Mouse (Mus musculus): Measurements from ENCODE around the gene Fmo5. TPM values are rescaled to one million over a fixed set of nuclear protein-coding genes. Genes with fewer than 3 reads are reported as not detected.

Fmo5 gene
- 2.5 and 3.3 TPM in 2 replicates for polyA plus RNA-seq (2012; rRNA removed)

GRCm38 (mm10) chr3:97628391-97629001, at the start of gene Fmo5:
Gene Fmo5 (plus strand): TSS chr3:97628804.
- DNase-seq (ENCODE audit: extremely low spot score in 1 of 2, low spot score in 1 of 2), result no peak

- peak; percentile 83 to 94 for DNase-seq (ENCODE audit: extremely low spot score in 1 of 2, low spot score in 1 of 2)
Measured at GRCm38 (mm10) chr3:97585383-97586160, 43.0 kb upstream of the Fmo5 start.

GRCm38 (mm10) chr3:97587656-97588055, 40.9 kb upstream of the Fmo5 start:
- DNase-seq (ENCODE audit: extremely low spot score in 1 of 2, low spot score in 1 of 2), result no peak

- no peak for DNase-seq (ENCODE audit: extremely low spot score in 1 of 2, low spot score in 1 of 2)
Measured at GRCm38 (mm10) chr3:97590699-97591098, 37.9 kb upstream of the Fmo5 start.

GRCm38 (mm10) chr3:97593089-97593488, 35.5 kb upstream of the Fmo5 start:
- DNase-seq (ENCODE audit: extremely low spot score in 1 of 2, low spot score in 1 of 2), result no peak

GRCm38 (mm10) chr3:97594140-97594539, 34.5 kb upstream of the Fmo5 start:
- no peak for DNase-seq (ENCODE audit: extremely low spot score in 1 of 2, low spot score in 1 of 2)

GRCm38 (mm10) chr3:97595066-97595465, 33.5 kb upstream of the Fmo5 start:
- DNase-seq (ENCODE audit: extremely low spot score in 1 of 2, low spot score in 1 of 2), result no peak

- DNase-seq (ENCODE audit: extremely low spot score in 1 of 2, low spot score in 1 of 2), result no peak
Measured at GRCm38 (mm10) chr3:97596796-97597195, 31.8 kb upstream of the Fmo5 start.

- DNase-seq (ENCODE audit: extremely low spot score in 1 of 2, low spot score in 1 of 2), result no peak
Measured at GRCm38 (mm10) chr3:97600050-97600832, 28.4 kb upstream of the Fmo5 start.

- DNase-seq (ENCODE audit: extremely low spot score in 1 of 2, low spot score in 1 of 2), result no peak
Measured at GRCm38 (mm10) chr3:97609201-97609844, 19.3 kb upstream of the Fmo5 start.

- peak; percentile 56 to 95 for DNase-seq (ENCODE audit: extremely low spot score in 1 of 2, low spot score in 1 of 2)
Measured at GRCm38 (mm10) chr3:97609845-97610410, 18.7 kb upstream of the Fmo5 start, which contains the start of gene Chd1l. Gene Chd1l (minus strand): TSS chr3:97610203.

- DNase-seq (ENCODE audit: extremely low spot score in 1 of 2, low spot score in 1 of 2), result no peak
Measured at GRCm38 (mm10) chr3:97611021-97611420, 17.6 kb upstream of the Fmo5 start.

- DNase-seq (ENCODE audit: extremely low spot score in 1 of 2, low spot score in 1 of 2), result no peak
Measured at GRCm38 (mm10) chr3:97615154-97615553, 13.4 kb upstream of the Fmo5 start.

- DNase-seq (ENCODE audit: extremely low spot score in 1 of 2, low spot score in 1 of 2), result no peak
Measured at GRCm38 (mm10) chr3:97615933-97616332, 12.7 kb upstream of the Fmo5 start.

GRCm38 (mm10) chr3:97617091-97617825, 11.3 kb upstream of the Fmo5 start:
- DNase-seq (ENCODE audit: extremely low spot score in 1 of 2, low spot score in 1 of 2), result no peak

GRCm38 (mm10) chr3:97617899-97618298, 10.7 kb upstream of the Fmo5 start:
- DNase-seq (ENCODE audit: extremely low spot score in 1 of 2, low spot score in 1 of 2), result no peak

- DNase-seq (ENCODE audit: extremely low spot score in 1 of 2, low spot score in 1 of 2), result no peak
Measured at GRCm38 (mm10) chr3:97620657-97621056, 7.9 kb upstream of the Fmo5 start.

GRCm38 (mm10) chr3:97624611-97625010, 4.0 kb upstream of the Fmo5 start:
- DNase-seq (ENCODE audit: extremely low spot score in 1 of 2, low spot score in 1 of 2), result no peak

- no peak for DNase-seq (ENCODE audit: extremely low spot score in 1 of 2, low spot score in 1 of 2)
Measured at GRCm38 (mm10) chr3:97627893-97628292, 711 bp upstream of the Fmo5 start.

GRCm38 (mm10) chr3:97629941-97630340, 1.3 kb downstream of the Fmo5 start:
- no peak for DNase-seq (ENCODE audit: extremely low spot score in 1 of 2, low spot score in 1 of 2)
